21 mouse cellular contexts compared by ENCODE assay signal in the genomic region with DNA sequence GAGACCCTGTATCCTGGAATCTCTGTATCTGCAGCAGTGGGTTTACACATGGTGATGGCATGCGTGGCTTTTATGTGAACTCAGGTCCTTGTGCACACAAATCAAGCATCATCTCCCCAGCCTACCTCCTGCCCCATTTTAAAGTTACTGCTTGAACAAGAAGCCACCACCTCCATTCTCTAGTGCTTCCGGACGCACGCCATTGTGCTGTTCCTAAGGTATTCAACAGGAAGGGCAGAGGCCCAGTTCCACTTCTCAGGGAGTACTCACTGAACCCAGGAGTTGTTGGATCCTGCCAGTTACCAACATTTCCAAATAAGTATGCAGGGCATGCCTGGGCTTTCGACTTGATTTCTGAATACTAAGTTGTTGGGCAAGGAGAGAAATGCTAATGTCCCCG.
"Had no signal": no experiment of that assay in that cellular context is flagged by ENCODE, and none has a peak within 500 bp of the region (broad histone marks: within the 10 kb centered on the region; RNA-seq: fewer than 3 reads in every experiment).

No protein-coding gene starts in this region.

- H3K27ac ChIP-seq: kidney, embryonic 15.5 days; left cerebral cortex, adult 2 months; limb, embryonic 12.5 days; limb, embryonic 15.5 days; liver, embryonic 14.5 days; macrophage; midbrain, embryonic 12.5 days; midbrain, embryonic 15.5 days; neural tube, embryonic 12.5 days; neural tube, embryonic 15.5 days had no signal

- H3K4me2 ChIP-seq: kidney, embryonic 15.5 days; limb, embryonic 12.5 days; limb, embryonic 15.5 days; liver, embryonic 11.5 days; lung, embryonic 14.5 days; midbrain, embryonic 12.5 days; midbrain, embryonic 15.5 days; neural tube, embryonic 12.5 days; neural tube, embryonic 15.5 days had no signal

- ATAC-seq: liver, postnatal 0 days; lung, postnatal 0 days; midbrain, embryonic 15.5 days had no signal

- H3K27me3 ChIP-seq: kidney, embryonic 15.5 days; midbrain, embryonic 12.5 days; midbrain, embryonic 15.5 days; neural tube, embryonic 12.5 days; neural tube, embryonic 15.5 days had no signal

- H3K9ac ChIP-seq: kidney, embryonic 15.5 days; limb, embryonic 12.5 days; limb, embryonic 15.5 days; liver, embryonic 14.5 days; liver, postnatal 0 days; lung, embryonic 14.5 days; midbrain, embryonic 12.5 days; midbrain, embryonic 15.5 days; neural tube, embryonic 12.5 days; neural tube, embryonic 15.5 days had no signal

- H3K4me3 ChIP-seq: kidney, embryonic 15.5 days; left cerebral cortex, adult 2 months; limb, embryonic 12.5 days; limb, embryonic 15.5 days; midbrain, embryonic 12.5 days; midbrain, embryonic 15.5 days; neural tube, embryonic 12.5 days; neural tube, embryonic 15.5 days had no signal

- DNase-seq: kidney, adult 11 months; kidney, adult 8-10 months; kidney, postnatal 10 days; kidney, postnatal 36 days; liver, postnatal 0 days; lung, embryonic 14.5 days; right cerebral cortex, adult 18-20 months; thymus, adult 18-20 months; thymus, postnatal 36 days had no signal

- H3K36me3 ChIP-seq: kidney, embryonic 15.5 days; limb, embryonic 12.5 days; limb, embryonic 15.5 days; midbrain, embryonic 12.5 days; midbrain, embryonic 15.5 days; neural tube, embryonic 12.5 days; neural tube, embryonic 15.5 days had no signal

- H3K9me3 ChIP-seq: kidney, embryonic 15.5 days; limb, embryonic 12.5 days; limb, embryonic 15.5 days; midbrain, embryonic 12.5 days; midbrain, embryonic 15.5 days; neural tube, embryonic 12.5 days; neural tube, embryonic 15.5 days had no signal
